Mouse (Mus musculus): ENCODE measurements at regions not wholly inside any gene's neighbourhood (a gene's known extent, or its start where the extent isn't known, plus 50 kb on each side); places are given as distances from the start of the nearest gene placed in this dataset.

GRCm38 (mm10) chr12:25733801-25734200 is 636.9 kb upstream of the Id2 start:
- ATAC-seq (ENCODE audit: low FRiP score) (peak; percentile 47; the same call in 1 of the 2 replicates), DNase-seq (ENCODE audit: low spot score) (peak; percentile 3)
- TF ChIP-seq CTCF (IDR thresholded peaks at IDR 0.05), result no peak
- no peak overlapping the region for H3K4me2 ChIP-seq (ENCODE audit: low read depth, low read length, poor library complexity, severe bottlenecking)
- no peaks in the 10 kb centered on the region for H3K4me1 ChIP-seq (ENCODE audit: insufficient read depth, low read length)
- 35% methylated on average over 2 of the region's 2 CpGs for WGBS
- no peaks in the 10 kb centered on the region for H3K27me3 ChIP-seq (ENCODE audit: insufficient read depth, low read length)
- H3K4me3 ChIP-seq (ENCODE audit: low read depth, low read length), result no peak overlapping the region
- no peak overlapping the region for H3K9ac ChIP-seq (replicated peaks; ENCODE audit: low read length, poor library complexity, severe bottlenecking)
- no peaks in the 10 kb centered on the region for H3K9me3 ChIP-seq (ENCODE audit: low read length)
- H3K27ac ChIP-seq (ENCODE audit: low read depth, low read length), result no peak overlapping the region; the same call in 1 of the 2 replicates
- no peaks in the 10 kb centered on the region for H3K36me3 ChIP-seq (ENCODE audit: insufficient read depth, low read length)

- no peak for ATAC-seq (ENCODE audit: low FRiP score)
- TF ChIP-seq CTCF (IDR thresholded peaks at IDR 0.05), result no peak
- Histone ChIP-seq H3K9me3 (ENCODE audit: low read length) (no peaks in the 10 kb centered on the region), H3K4me3 (ENCODE audit: low read depth, low read length) (no peak overlapping the region), H3K4me2 (ENCODE audit: low read depth, low read length, poor library complexity, severe bottlenecking) (no peak overlapping the region), H3K27ac (ENCODE audit: low read depth, low read length) (no peak overlapping the region), H3K4me1 (ENCODE audit: insufficient read depth, low read length) (no peaks in the 10 kb centered on the region), H3K9ac (replicated peaks; ENCODE audit: low read length, poor library complexity, severe bottlenecking) (no peak overlapping the region), H3K27me3 (ENCODE audit: insufficient read depth, low read length) (no peaks in the 10 kb centered on the region), H3K36me3 (ENCODE audit: insufficient read depth, low read length) (no peaks in the 10 kb centered on the region)
- 66% methylated on average over 2 of the region's 2 CpGs for WGBS
- DNase-seq (ENCODE audit: low spot score), result no peak
These were observed 628.8 kb upstream of the Id2 start for GRCm38 (mm10) chr12:25725774-25726173.

- Histone ChIP-seq H3K27ac (ENCODE audit: low read depth, low read length) (no peak overlapping the region), H3K27me3 (ENCODE audit: insufficient read depth, low read length) (no peaks in the 10 kb centered on the region), H3K9me3 (ENCODE audit: low read length) (no peaks in the 10 kb centered on the region), H3K4me3 (ENCODE audit: low read depth, low read length) (no peak overlapping the region), H3K4me1 (ENCODE audit: insufficient read depth, low read length) (no peaks in the 10 kb centered on the region), H3K4me2 (ENCODE audit: low read depth, low read length, poor library complexity, severe bottlenecking) (no peak overlapping the region), H3K36me3 (ENCODE audit: insufficient read depth, low read length) (no peaks in the 10 kb centered on the region), H3K9ac (replicated peaks; ENCODE audit: low read length, poor library complexity, severe bottlenecking) (no peak overlapping the region)
- 100% methylated on average over 1 of the region's 1 CpGs for WGBS
- TF ChIP-seq CTCF (IDR thresholded peaks at IDR 0.05), result no peak
- ATAC-seq (ENCODE audit: low FRiP score) (no peak), DNase-seq (ENCODE audit: low spot score) (no peak)
These were observed 614.2 kb upstream of the Id2 start for GRCm38 (mm10) chr12:25711186-25711585.

- H3K4me2 ChIP-seq (ENCODE audit: low read depth, low read length, poor library complexity, severe bottlenecking), result peak overlapping the region; percentile 29
- H3K9me3 ChIP-seq (ENCODE audit: low read length), result no peaks in the 10 kb centered on the region
- H3K9ac ChIP-seq (replicated peaks; ENCODE audit: low read length, poor library complexity, severe bottlenecking), result no peak overlapping the region; the same call in 1 of the 2 replicates
- DNase-seq (ENCODE audit: low spot score) (no peak), ATAC-seq (ENCODE audit: low FRiP score) (no peak)
- no peak overlapping the region for H3K27ac ChIP-seq (ENCODE audit: low read depth, low read length)
- H3K27me3 ChIP-seq (ENCODE audit: insufficient read depth, low read length), result no peaks in the 10 kb centered on the region
- no peaks in the 10 kb centered on the region for H3K36me3 ChIP-seq (ENCODE audit: insufficient read depth, low read length)
- 9% methylated on average over 6 of the region's 6 CpGs for WGBS
- no peaks in the 10 kb centered on the region; the same call in 1 of the 2 replicates for H3K4me1 ChIP-seq (ENCODE audit: insufficient read depth, low read length)
- no peak for TF ChIP-seq CTCF (IDR thresholded peaks at IDR 0.05)
- no peak overlapping the region for H3K4me3 ChIP-seq (ENCODE audit: low read depth, low read length)
These were observed 606.1 kb upstream of the Id2 start for GRCm38 (mm10) chr12:25703023-25703400.

- ATAC-seq (ENCODE audit: low FRiP score), result no peak
These were observed 605.5 kb upstream of the Id2 start for GRCm38 (mm10) chr12:25702176-25703022.

GRCm38 (mm10) chr12:25687063-25687462 is 590.1 kb upstream of the Id2 start:
- Histone ChIP-seq H3K27me3 (ENCODE audit: insufficient read depth, low read length) (no peaks in the 10 kb centered on the region), H3K4me1 (ENCODE audit: insufficient read depth, low read length) (no peaks in the 10 kb centered on the region; the same call in 1 of the 2 replicates), H3K4me2 (ENCODE audit: low read depth, low read length, poor library complexity, severe bottlenecking) (no peak overlapping the region), H3K9ac (replicated peaks; ENCODE audit: low read length, poor library complexity, severe bottlenecking) (no peak overlapping the region), H3K36me3 (ENCODE audit: insufficient read depth, low read length) (no peaks in the 10 kb centered on the region), H3K27ac (ENCODE audit: low read depth, low read length) (no peak overlapping the region), H3K9me3 (ENCODE audit: low read length) (no peaks in the 10 kb centered on the region), H3K4me3 (ENCODE audit: low read depth, low read length) (no peak overlapping the region)
- ATAC-seq (ENCODE audit: low FRiP score), result no peak
- DNase-seq (ENCODE audit: low spot score), result no peak
- TF ChIP-seq CTCF (IDR thresholded peaks at IDR 0.05), result no peak

More at GRCm38 (mm10) chr12:25702176-25703022, 605.5 kb upstream of the Id2 start:
- no peaks in the 10 kb centered on the region for H3K36me3 ChIP-seq (ENCODE audit: insufficient read depth, low read length)
- peak overlapping the region; percentile 29 for H3K4me2 ChIP-seq (ENCODE audit: low read depth, low read length, poor library complexity, severe bottlenecking)
- no peak overlapping the region; the same call in 1 of the 2 replicates for H3K9ac ChIP-seq (replicated peaks; ENCODE audit: low read length, poor library complexity, severe bottlenecking)
- no peak for TF ChIP-seq CTCF (IDR thresholded peaks at IDR 0.05)
- H3K9me3 ChIP-seq (ENCODE audit: low read length), result no peaks in the 10 kb centered on the region
- no peaks in the 10 kb centered on the region; the same call in 1 of the 2 replicates for H3K4me1 ChIP-seq (ENCODE audit: insufficient read depth, low read length)
- no peak for DNase-seq (ENCODE audit: low spot score)
- 9% methylated on average over 21 of the region's 21 CpGs for WGBS
- H3K4me3 ChIP-seq (ENCODE audit: low read depth, low read length), result no peak overlapping the region
- H3K27me3 ChIP-seq (ENCODE audit: insufficient read depth, low read length), result no peaks in the 10 kb centered on the region
- H3K27ac ChIP-seq (ENCODE audit: low read depth, low read length), result no peak overlapping the region

All from midbrain, postnatal 0 days (tissue).